ENCODE assay signal across 19 mouse cellular contexts in genomic region chr1:180248593-180249146, GRCm38 (mm10). TPM values are rescaled to one million over a fixed set of nuclear protein-coding genes. Genes with fewer than 3 reads are reported as not detected.
A peak's percentile ranks its signal among the peaks of the same experiment; 100 is the strongest.
DNase-seq lines count a peak whose midpoint lies in the region; ATAC-seq and TF ChIP-seq lines count a peak whose summit lies in the region.
"Had no signal": no experiment of that assay in that cellular context is flagged by ENCODE, and none has a peak within 500 bp of the region (broad histone marks: within the 10 kb centered on the region; RNA-seq: fewer than 3 reads in every experiment).

No protein-coding gene starts in this region.

- WGBS in liver, adult 2 months: 82% methylated on average over 7 of the region's 7 CpGs
- WGBS in liver, embryonic 13.5 days (ENCODE audit: insufficient replicate concordance): 14% methylated on average over 7 of the region's 7 CpGs
- WGBS in forebrain, embryonic 11.5 days: 88% methylated on average over 7 of the region's 7 CpGs
- 91% methylated on average over 7 of the region's 7 CpGs for WGBS in midbrain, embryonic 14.5 days

- H3K9ac ChIP-seq in liver, adult 2 months (ENCODE audit: low read depth, low read length): peak overlapping the region; percentile 10; the same call in 1 of the 2 replicates
- H3K9ac ChIP-seq in liver, embryonic 13.5 days: peak overlapping the region; percentile 47; the same call in 1 of the 2 replicates
- H3K9ac ChIP-seq in forebrain, embryonic 11.5 days (ENCODE audit: low read length): no peak overlapping the region
- H3K9ac ChIP-seq in midbrain, embryonic 14.5 days (replicated peaks; ENCODE audit: low read length): no peak overlapping the region
- H3K9ac ChIP-seq: forebrain, embryonic 15.5 days; intestine, embryonic 15.5 days; midbrain, embryonic 13.5 days; stomach, embryonic 15.5 days had no signal

- no peak for ATAC-seq in liver, embryonic 13.5 days (ENCODE audit: low read depth)
- ATAC-seq in forebrain, embryonic 11.5 days (replicated peaks; ENCODE audit: low FRiP score): no peak
- ATAC-seq in midbrain, embryonic 14.5 days (ENCODE audit: low FRiP score, low TSS enrichment): no peak
- ATAC-seq in erythroid progenitor cell, adult 5-6 weeks (replicated peaks; ENCODE audit: low FRiP score, poor library complexity, severe bottlenecking): no peak
- ATAC-seq: forebrain, embryonic 15.5 days; intestine, embryonic 15.5 days; midbrain, embryonic 13.5 days had no signal

- H3K36me3 ChIP-seq in liver, adult 2 months (ENCODE audit: control insufficient read depth, insufficient read depth, low read length): no peaks in the 10 kb centered on the region
- peaks cover 11% of the 10 kb centered on the region for H3K36me3 ChIP-seq in liver, embryonic 13.5 days
- no peaks in the 10 kb centered on the region for H3K36me3 ChIP-seq in forebrain, embryonic 11.5 days (ENCODE audit: control insufficient read depth, insufficient read depth, low read length)
- no peaks in the 10 kb centered on the region for H3K36me3 ChIP-seq in midbrain, embryonic 14.5 days (ENCODE audit: control insufficient read depth, insufficient read depth, low read length)
- H3K36me3 ChIP-seq: forebrain, embryonic 15.5 days; hindbrain, embryonic 10.5 days; intestine, embryonic 15.5 days; midbrain, embryonic 13.5 days; stomach, embryonic 15.5 days had no signal

- no peak for TF ChIP-seq POLR2A in liver, adult 2 months (IDR thresholded peaks at IDR 0.05; ENCODE audit: extremely low read depth, insufficient read depth, low read length)

- no peaks in the 10 kb centered on the region for H3K9me3 ChIP-seq in liver, embryonic 13.5 days (replicated peaks)
- no peaks in the 10 kb centered on the region for H3K9me3 ChIP-seq in forebrain, embryonic 11.5 days (ENCODE audit: control insufficient read depth, low read length)
- H3K9me3 ChIP-seq in midbrain, embryonic 14.5 days (ENCODE audit: control insufficient read depth, low read length): no peaks in the 10 kb centered on the region
- H3K9me3 ChIP-seq: forebrain, embryonic 15.5 days; hindbrain, embryonic 10.5 days; intestine, embryonic 15.5 days; midbrain, embryonic 13.5 days; stomach, embryonic 15.5 days had no signal

- H3K27ac ChIP-seq in liver, adult 2 months (replicated peaks; ENCODE audit: insufficient read depth, low read depth, low read length): peak overlapping the region; percentile 79
- H3K27ac ChIP-seq in liver, embryonic 13.5 days: peak overlapping the region; percentile 80
- H3K27ac ChIP-seq in forebrain, embryonic 11.5 days (ENCODE audit: low read depth, low read length): no peak overlapping the region
- no peak overlapping the region for H3K27ac ChIP-seq in midbrain, embryonic 14.5 days (replicated peaks; ENCODE audit: low read depth, low read length)
- H3K27ac ChIP-seq: forebrain, embryonic 15.5 days; hindbrain, embryonic 10.5 days; intestine, embryonic 15.5 days; midbrain, embryonic 13.5 days; stomach, embryonic 15.5 days had no signal

- peak overlapping the region; percentile 53 for H3K4me2 ChIP-seq in liver, embryonic 13.5 days
- H3K4me2 ChIP-seq in forebrain, embryonic 11.5 days (ENCODE audit: low read depth, low read length, severe bottlenecking): no peak overlapping the region
- no peak overlapping the region for H3K4me2 ChIP-seq in midbrain, embryonic 14.5 days (ENCODE audit: low read length)
- H3K4me2 ChIP-seq: forebrain, embryonic 15.5 days; intestine, embryonic 15.5 days; midbrain, embryonic 13.5 days; stomach, embryonic 15.5 days had no signal

- no peak for TF ChIP-seq CTCF in liver, adult 2 months (IDR thresholded peaks at IDR 0.05; ENCODE audit: low read depth, low read length)

- H3K4me1 ChIP-seq in liver, adult 2 months (ENCODE audit: control insufficient read depth, insufficient read depth, low read length): peaks cover 29% of the 10 kb centered on the region
- peaks cover 83% of the 10 kb centered on the region for H3K4me1 ChIP-seq in liver, embryonic 13.5 days (replicated peaks)
- H3K4me1 ChIP-seq in forebrain, embryonic 11.5 days (replicated peaks; ENCODE audit: control insufficient read depth, insufficient read depth, low read length): peaks cover 7% of the 10 kb centered on the region; the same call in 1 of the 2 replicates
- H3K4me1 ChIP-seq in midbrain, embryonic 14.5 days (ENCODE audit: control insufficient read depth, insufficient read depth, low read length): peaks cover 7% of the 10 kb centered on the region
- H3K4me1 ChIP-seq: stomach, embryonic 15.5 days had no signal

- H3K4me3 ChIP-seq in liver, adult 2 months (ENCODE audit: insufficient read depth, low read depth, low read length): no peak overlapping the region
- peak overlapping the region; percentile 3; the same call in 1 of the 2 replicates for H3K4me3 ChIP-seq in liver, embryonic 13.5 days (replicated peaks)
- no peak overlapping the region for H3K4me3 ChIP-seq in forebrain, embryonic 11.5 days (ENCODE audit: low read depth, low read length)
- H3K4me3 ChIP-seq in midbrain, embryonic 14.5 days (replicated peaks; ENCODE audit: low read depth, low read length): no peak overlapping the region
- H3K4me3 ChIP-seq: forebrain, embryonic 15.5 days; gastrocnemius, adult 2 months; hindbrain, embryonic 10.5 days; intestine, embryonic 15.5 days; midbrain, embryonic 13.5 days; stomach, embryonic 15.5 days had no signal

- DNase-seq in heart, adult 11 months: peak; percentile 61
- no peak for DNase-seq in heart, postnatal 36 days
- peak; percentile 42 for DNase-seq in liver, adult 2 months (ENCODE audit: extremely low read depth, low read depth, low spot score)
- no peak for DNase-seq in liver
- no peak for DNase-seq in liver, embryonic 13.5 days
- DNase-seq in forebrain, embryonic 11.5 days (ENCODE audit: low spot score): no peak
- DNase-seq in midbrain, embryonic 14.5 days: no peak
- DNase-seq: adrenal gland, postnatal 10 days; cerebellum, adult 8-10 months; embryo, embryonic 11 days; gastrocnemius, adult 2 months; right cerebral cortex, adult 18-20 months; spleen, adult 18-20 months had no signal

- no peaks in the 10 kb centered on the region; the same call in 1 of the 2 replicates for H3K79me2 ChIP-seq in liver, adult 2 months (ENCODE audit: control insufficient read depth, insufficient read depth, low read length)

- H3K27me3 ChIP-seq in liver, adult 2 months (ENCODE audit: control insufficient read depth, insufficient read depth, low read length): no peaks in the 10 kb centered on the region
- H3K27me3 ChIP-seq in liver, embryonic 13.5 days: no peaks in the 10 kb centered on the region
- no peaks in the 10 kb centered on the region for H3K27me3 ChIP-seq in forebrain, embryonic 11.5 days (ENCODE audit: control insufficient read depth, insufficient read depth, low read length)
- no peaks in the 10 kb centered on the region for H3K27me3 ChIP-seq in midbrain, embryonic 14.5 days (ENCODE audit: control insufficient read depth, insufficient read depth, low read length)
- H3K27me3 ChIP-seq: forebrain, embryonic 15.5 days; intestine, embryonic 15.5 days; stomach, embryonic 15.5 days had no signal

- intact Hi-C loops in heart, postnatal 36 days (cut with DNase I): no loop called here

RNA-seq across cellular contexts. Expression of gene Psen2, which starts 14.6 kb away (rescaled TPM):
- 10 to 100 TPM; 13.2 to 15.8 TPM for total RNA-seq in heart, postnatal 36 days (2021)
- total RNA-seq in liver, adult 2 months (2014; rRNA removed): 247 and 256 TPM in 2 replicates
- 711 and 783 TPM in 2 replicates for polyA plus RNA-seq in liver, adult 2 months (2012; rRNA removed)
- 22.2 and 23.7 TPM in 2 replicates for polyA plus RNA-seq in liver, embryonic 13.5 days (2015; fragmentation: Nextera tagmentation; extraction: Ambion mirVana)
- 5.7 and 6.1 TPM in 2 replicates for polyA plus RNA-seq in forebrain, embryonic 11.5 days (2014; fragmentation: Nextera tagmentation; extraction: Ambion mirVana)
- 12.9 and 13.7 TPM in 2 replicates for polyA plus RNA-seq in midbrain, embryonic 14.5 days (2014; fragmentation: Nextera tagmentation; extraction: Ambion mirVana)
- total RNA-seq in erythroid progenitor cell, adult 5-6 weeks (2015; ENCODE audit: low replicate concordance): 4.2 and 12.6 TPM in 2 replicates
- total RNA-seq in erythroid progenitor cell, adult 5-6 weeks (2017; ENCODE audit: low replicate concordance): 5.9 and 7.3 TPM in 2 replicates

RNA-seq across cellular contexts. Expression of gene Coq8a, which starts 49.3 kb away (rescaled TPM):
- 100 to 1,000 TPM; 909 to 953 TPM for total RNA-seq in heart, postnatal 36 days (2021)
- total RNA-seq in liver, adult 2 months (2014; rRNA removed): 137 and 197 TPM in 2 replicates
- 387 and 444 TPM in 2 replicates for polyA plus RNA-seq in liver, adult 2 months (2012; rRNA removed)
- 6.7 and 8.6 TPM in 2 replicates for polyA plus RNA-seq in liver, embryonic 13.5 days (2015; fragmentation: Nextera tagmentation; extraction: Ambion mirVana)
- 1.4 and 1.5 TPM in 2 replicates for polyA plus RNA-seq in forebrain, embryonic 11.5 days (2014; fragmentation: Nextera tagmentation; extraction: Ambion mirVana)
- polyA plus RNA-seq in midbrain, embryonic 14.5 days (2014; fragmentation: Nextera tagmentation; extraction: Ambion mirVana): 2.0 and 2.1 TPM in 2 replicates
- 1.7 TPM in 1 of 2 replicates, not detected in the other for total RNA-seq in erythroid progenitor cell, adult 5-6 weeks (2015; ENCODE audit: low replicate concordance)
- total RNA-seq in erythroid progenitor cell, adult 5-6 weeks (2017; ENCODE audit: low replicate concordance): 0.90 TPM in 1 of 2 replicates, not detected in the other

Comparison
In these comparisons a context has a peak if more than half of its experiments do, and no peak if none do; other contexts are left out.
1. DNase-seq: peak in heart, adult 11 months (single experiment) and liver, adult 2 months (single experiment); none in heart, postnatal 36 days (0 of 2), liver (single experiment), liver, embryonic 13.5 days (single experiment), forebrain, embryonic 11.5 days (single experiment) and midbrain, embryonic 14.5 days (single experiment).
2. RNA of gene Psen2, which starts 14.6 kb away (polyA plus RNA-seq): 711 to 783 TPM in liver, adult 2 months; 22.2 to 23.7 TPM in liver, embryonic 13.5 days, 12.9 to 13.7 TPM in midbrain, embryonic 14.5 days and 5.7 to 6.1 TPM in forebrain, embryonic 11.5 days; every median in the first group is over 10 times any median in the second.
3. RNA of gene Coq8a, which starts 49.3 kb away (polyA plus RNA-seq): 387 to 444 TPM in liver, adult 2 months; 6.7 to 8.6 TPM in liver, embryonic 13.5 days, 2.0 to 2.1 TPM in midbrain, embryonic 14.5 days and 1.4 to 1.5 TPM in forebrain, embryonic 11.5 days; every median in the first group is over 10 times any median in the second.
4. H3K27ac ChIP-seq: peak in liver, adult 2 months (single experiment) and liver, embryonic 13.5 days (single experiment); none in forebrain, embryonic 11.5 days (single experiment) and midbrain, embryonic 14.5 days (single experiment).
5. H3K9ac ChIP-seq: peak in liver, adult 2 months (single experiment) and liver, embryonic 13.5 days (single experiment); none in forebrain, embryonic 11.5 days (single experiment) and midbrain, embryonic 14.5 days (single experiment).